Mouse (Mus musculus) megakaryocyte progenitor cell, adult 5-6 weeks (primary cell): ENCODE data around the gene Vps26b. TPM values are rescaled to one million over a fixed set of nuclear protein-coding genes. Genes with fewer than 3 reads are reported as not detected.

Experiments
- ATAC-seq: replicated peaks from 2 replicates; pipeline ENCODE4 v1.8.0; 2016; ENCODE audit warnings: mild to moderate bottlenecking, moderate TSS enrichment, inconsistent platforms; ENCODE audit not compliant: poor library complexity
- total RNA-seq, 2 experiments: library from RNA; stranded (forward) in 1 of 2; stranded (reverse) in 1 of 2; fragments of 157-497, 149-512 nt in 1 of 2; fragments of 200-1000 nt in 1 of 2; gene quantifications; 2 replicates each; pipeline versions ENCODE4 v1.2.3 to v1.2.4; 2015 to 2017

Vps26b gene
- total RNA-seq, 2 experiments from 2014 or later, result 44.7 to 47.7 TPM

DNA sequence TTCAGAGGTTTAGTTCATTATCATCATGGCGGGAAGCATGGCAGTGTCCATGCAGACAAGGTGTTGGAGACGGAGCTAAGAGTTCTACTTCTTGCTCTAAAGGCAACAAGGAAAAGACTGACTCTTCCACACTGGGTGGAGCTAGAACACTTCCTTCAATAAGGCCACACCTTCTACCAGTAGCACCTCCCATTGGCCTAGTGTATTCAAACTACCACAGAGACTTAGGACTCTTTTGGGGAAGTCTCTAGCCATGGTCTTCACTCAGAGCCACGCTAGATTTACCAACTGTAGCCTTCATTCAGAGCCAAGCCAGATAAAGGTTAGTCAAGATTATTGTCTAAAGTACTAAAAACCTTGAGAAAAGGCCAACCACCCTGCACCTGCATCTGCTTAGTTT, 32.8 kb downstream of the Vps26b start:
- ATAC-seq, result peak; percentile 67

DNA sequence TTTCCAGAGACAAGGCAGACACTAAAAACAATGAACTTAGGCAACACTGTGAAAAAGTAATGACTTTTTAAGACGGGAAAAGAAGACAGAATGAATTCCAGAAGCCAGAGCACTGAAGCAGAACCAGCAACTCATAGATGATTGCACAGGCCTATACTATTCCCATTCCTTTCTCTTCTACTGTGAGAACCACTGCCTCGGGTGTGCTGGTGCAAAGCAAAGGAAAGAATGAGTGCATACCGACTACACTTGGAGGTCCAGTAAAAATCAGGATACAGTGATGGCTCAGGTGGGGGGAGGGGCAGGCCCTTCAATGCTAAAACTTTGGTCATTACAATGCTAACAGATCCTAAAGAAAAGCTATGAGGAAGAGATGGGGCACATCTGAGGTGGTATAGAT, 36.0 kb downstream of the Vps26b start:
- ATAC-seq, result no peak

DNA sequence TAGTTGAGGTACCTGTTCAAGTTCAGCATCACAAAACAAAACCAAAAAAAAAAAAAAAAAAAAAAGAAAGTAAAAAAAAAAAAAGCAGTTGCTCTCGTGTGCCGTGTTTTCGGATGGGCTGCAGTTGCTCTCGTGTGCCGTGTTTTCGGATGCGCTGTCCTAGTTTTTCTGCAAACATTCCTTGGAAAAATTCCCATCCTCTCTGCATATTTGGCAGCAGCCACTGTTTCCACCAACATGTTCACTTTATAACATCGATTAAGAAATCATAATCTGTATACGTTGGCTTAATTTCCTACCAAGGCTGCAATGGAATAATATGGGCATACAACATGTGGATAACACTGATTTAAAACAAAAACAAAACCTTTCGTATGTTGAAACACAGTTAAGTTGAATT, 36.7 kb downstream of the Vps26b start:
- no peak for ATAC-seq

DNA sequence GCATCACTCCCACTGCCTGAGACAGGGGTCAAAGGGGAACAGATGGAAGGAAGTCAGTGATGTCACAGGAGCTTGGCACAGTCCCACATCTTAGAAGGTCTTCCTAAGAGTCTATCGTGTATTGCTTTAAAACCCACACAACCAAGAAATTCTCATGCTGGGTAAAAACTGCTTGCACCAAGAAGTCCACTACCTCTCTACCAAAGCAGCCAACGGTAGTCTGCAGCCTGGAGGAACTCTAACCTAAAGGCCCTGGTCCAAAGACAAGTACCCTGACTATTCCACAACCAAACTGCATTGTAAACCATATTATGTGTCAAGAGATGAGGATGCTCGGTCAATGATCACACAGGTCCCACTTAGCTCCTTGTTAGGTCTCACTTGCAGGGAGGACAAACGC, 39.7 kb downstream of the Vps26b start:
- ATAC-seq, result no peak

DNA sequence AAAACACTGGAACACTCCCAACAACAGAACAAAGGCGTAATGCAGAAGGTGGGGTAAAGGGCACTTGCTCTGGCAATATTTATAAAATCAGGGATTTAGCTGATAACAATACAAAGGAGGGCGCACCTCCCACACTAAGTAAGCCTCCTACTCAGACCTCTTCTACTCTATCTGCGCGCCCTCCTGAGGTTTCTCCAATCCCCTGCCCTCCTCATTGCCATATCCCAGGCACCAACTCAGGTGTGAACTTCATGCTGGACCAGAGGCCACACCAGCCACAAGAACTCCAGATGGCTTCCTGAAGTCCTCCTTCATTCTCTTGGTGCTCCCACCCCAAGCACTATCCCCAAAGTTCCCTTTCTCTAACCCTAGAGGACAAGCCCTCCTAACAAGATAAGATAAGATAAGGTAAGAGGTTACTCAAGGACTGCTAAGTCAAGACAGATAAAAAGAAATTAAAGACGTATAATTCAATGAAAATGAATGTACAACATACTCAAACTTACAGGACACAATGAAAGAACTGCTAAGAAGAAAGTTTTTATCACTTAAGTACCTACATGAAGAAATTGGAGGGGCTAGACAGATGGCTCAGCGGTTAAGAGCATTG, 44.1 kb downstream of the Vps26b start:
- no peak for ATAC-seq

DNA sequence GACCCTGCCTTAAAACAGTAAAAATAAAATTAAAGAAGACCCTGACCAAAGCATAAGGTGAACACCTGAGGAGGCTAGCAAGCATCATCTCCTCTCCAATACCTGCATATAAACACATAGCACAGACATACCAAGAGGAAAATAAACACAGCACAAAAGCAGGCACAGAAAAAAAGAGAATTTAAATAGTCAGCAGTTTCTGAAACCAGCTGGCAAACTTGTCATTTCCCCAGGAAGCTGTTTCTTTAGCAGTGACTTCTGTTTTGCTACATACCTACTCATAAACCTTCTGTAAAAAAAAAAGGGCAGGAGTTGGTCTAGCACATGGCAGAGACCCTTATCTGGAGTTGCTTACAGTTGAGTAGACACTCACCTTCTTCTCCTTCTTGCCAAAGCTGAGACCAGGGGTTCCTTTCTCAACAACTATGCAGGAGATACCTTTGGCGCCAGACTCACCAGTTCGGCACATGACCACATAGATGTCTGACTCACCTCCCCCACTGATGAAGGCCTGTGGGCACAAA, 44.7 kb downstream of the Vps26b start:
- ATAC-seq, result no peak

DNA sequence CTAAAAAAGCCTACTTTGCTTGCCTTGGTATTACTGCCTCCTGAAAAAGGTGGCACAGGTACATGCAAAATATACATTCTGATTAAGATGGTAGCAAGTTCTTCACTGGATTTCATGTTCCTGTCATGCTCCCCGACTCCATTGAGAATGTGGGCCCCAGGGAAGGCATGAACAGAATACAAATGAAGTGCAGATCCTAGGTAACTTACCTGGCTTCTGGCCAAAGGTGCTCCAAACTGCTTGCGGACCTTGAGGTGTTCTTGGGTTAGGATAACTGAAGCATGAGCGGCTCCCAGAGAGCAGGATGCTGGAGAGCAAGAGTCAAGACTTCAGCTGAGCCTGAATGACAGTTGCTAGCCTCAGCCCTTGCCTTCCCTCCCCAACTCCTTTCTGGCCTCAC, 51.1 kb downstream of the Vps26b start:
- no peak for ATAC-seq

DNA sequence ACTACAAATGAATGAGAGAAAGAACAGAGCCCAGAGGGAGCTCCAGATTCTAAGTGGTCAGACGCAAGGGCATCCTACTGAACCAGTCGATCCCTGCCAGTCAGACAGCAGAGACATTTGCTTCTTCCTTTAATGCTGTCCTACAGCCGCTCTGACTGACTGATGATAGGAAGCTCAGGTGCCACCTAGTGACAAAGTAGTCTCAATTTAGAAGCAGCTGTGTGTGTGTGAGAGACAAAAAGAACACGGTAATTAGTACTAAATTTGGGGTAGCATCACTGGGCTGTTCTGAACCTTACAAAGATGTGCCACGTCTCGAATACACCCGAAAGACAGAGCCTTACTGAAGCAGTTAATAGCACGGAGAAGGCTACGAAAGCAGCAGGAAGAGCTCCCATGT, 52.1 kb downstream of the Vps26b start:
- no peak for ATAC-seq

Other genes with a start within 250 kb of the Vps26b start
- 0.17 and 0.44 TPM in 2 replicates for gene Glb1l2, start 223.6 kb downstream of the Vps26b start, total RNA-seq (2015)
- gene Glb1l2, start 223.6 kb downstream of the Vps26b start, total RNA-seq (2017), result 0.10 TPM in 1 of 2 replicates, not detected in the other
- gene Glb1l3, start 169.2 kb downstream of the Vps26b start, total RNA-seq (2015), result not detected in 2 replicates
- gene Glb1l3, start 169.2 kb downstream of the Vps26b start, total RNA-seq (2017), result not detected in 2 replicates
- 0.29 TPM in 1 of 2 replicates, not detected in the other for gene Gm1110, start 107.0 kb downstream of the Vps26b start, total RNA-seq (2015)
- not detected in 2 replicates for gene Gm1110, start 107.0 kb downstream of the Vps26b start, total RNA-seq (2017)
- 19.6 and 24.6 TPM in 2 replicates for gene Acad8, start 30.5 kb downstream of the Vps26b start, total RNA-seq (2015)
- 19.9 and 26.3 TPM in 2 replicates for gene Acad8, start 30.5 kb downstream of the Vps26b start, total RNA-seq (2017)
- 130 and 154 TPM in 2 replicates for gene Thyn1, start 30.4 kb downstream of the Vps26b start, total RNA-seq (2015)
- gene Thyn1, start 30.4 kb downstream of the Vps26b start, total RNA-seq (2017), result 122 and 128 TPM in 2 replicates
- gene Ncapd3, start 110 bp upstream of the Vps26b start, total RNA-seq (2015), result 70.8 and 82.6 TPM in 2 replicates
- gene Ncapd3, start 110 bp upstream of the Vps26b start, total RNA-seq (2017), result 38.8 and 39.2 TPM in 2 replicates
- gene Jam3, start 125.4 kb upstream of the Vps26b start, total RNA-seq (2015), result 0.10 TPM in 1 of 2 replicates, not detected in the other
- 0.27 TPM in 1 of 2 replicates, not detected in the other for gene Jam3, start 125.4 kb upstream of the Vps26b start, total RNA-seq (2017)